Mouse (Mus musculus): ENCODE results near the gene Fxn. TPM values are rescaled to one million over a fixed set of nuclear protein-coding genes. Genes with fewer than 3 reads are reported as not detected.

The Fxn gene
- polyA plus RNA-seq, 1 experiment from 2014 or later = 22.1 TPM

DNA sequence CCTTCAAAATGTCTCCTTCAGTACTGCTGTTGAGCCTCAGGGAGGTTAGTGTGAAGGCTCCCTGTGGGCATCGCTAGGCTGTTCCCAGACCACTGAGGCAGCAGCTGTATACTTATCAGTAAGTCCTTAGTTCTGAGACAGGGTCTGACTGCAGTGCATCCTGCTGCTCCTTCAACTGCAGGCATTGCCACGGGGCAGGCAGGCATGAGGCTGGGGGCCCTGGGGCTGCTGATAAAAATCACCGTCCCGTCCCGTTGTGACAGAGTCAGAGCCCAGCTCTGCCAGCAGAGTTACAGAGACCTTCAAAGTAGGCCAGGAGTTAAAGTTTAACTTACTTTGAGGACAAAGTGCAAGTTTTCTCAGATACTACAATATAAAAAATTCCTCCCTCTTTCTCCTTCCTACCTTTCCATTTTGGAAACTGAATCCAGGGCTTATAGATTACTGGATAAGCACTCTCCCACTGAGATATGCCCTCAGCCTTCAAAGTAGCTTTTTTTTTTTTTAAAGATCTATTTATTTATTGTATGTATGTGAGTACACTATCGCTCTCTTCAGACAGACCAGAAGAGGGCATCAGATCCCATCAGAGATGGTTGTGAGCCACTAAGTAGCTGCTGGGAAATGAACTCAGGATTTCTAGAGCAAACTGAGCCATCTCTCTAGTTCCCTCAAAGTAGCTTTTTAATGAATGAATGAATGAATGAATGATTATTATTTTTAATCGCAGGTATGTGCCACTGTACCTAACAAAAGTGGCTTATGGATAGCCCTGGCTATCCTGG lies 14.2 kb downstream of the Fxn start:
- DNase-seq (ENCODE audit: low spot score) = no peak
- 68% methylated on average over 7 of the region's 7 CpGs for WGBS

DNA sequence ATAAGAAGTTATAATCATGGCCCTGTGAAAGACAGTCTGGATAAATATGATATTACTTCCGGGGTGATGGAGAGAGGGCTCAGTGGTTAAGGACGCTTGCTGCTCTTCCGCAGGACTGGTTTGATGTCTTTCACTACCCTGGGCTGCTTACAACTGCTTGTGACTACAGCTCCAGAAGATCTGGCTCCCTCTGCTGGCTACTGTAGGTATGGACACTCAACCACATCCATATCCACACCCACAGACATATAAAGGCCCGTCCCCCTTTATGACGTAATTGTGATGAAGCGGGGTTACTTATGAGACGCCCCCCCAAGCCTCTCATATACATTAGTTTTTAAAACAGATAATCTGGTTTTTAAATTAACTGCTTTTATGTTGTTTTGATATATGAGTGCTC lies 15.4 kb downstream of the Fxn start:
- H3K36me3 ChIP-seq (ENCODE audit: insufficient read depth, low read length) = no peaks in the 10 kb centered on the region
- ATAC-seq (peak; percentile 91), DNase-seq (ENCODE audit: low spot score) (peak; percentile 90)

More for the DNA sequence above, 14.2 kb downstream of the Fxn start:
- H3K9ac ChIP-seq (replicated peaks; ENCODE audit: low read depth) = no peak overlapping the region
- H3K27me3 ChIP-seq (replicated peaks; ENCODE audit: insufficient read depth, low read length) = no peaks in the 10 kb centered on the region
- no peak overlapping the region for H3K27ac ChIP-seq (ENCODE audit: low read length)
- no peaks in the 10 kb centered on the region for H3K9me3 ChIP-seq (ENCODE audit: low read length)
- H3K36me3 ChIP-seq (ENCODE audit: insufficient read depth, low read length) = no peaks in the 10 kb centered on the region
- no peaks in the 10 kb centered on the region for H3K4me1 ChIP-seq (ENCODE audit: insufficient read depth, low read depth, low read length)
- ATAC-seq = no peak
- TF ChIP-seq CTCF (IDR thresholded peaks at IDR 0.05) = peak; percentile 18; the same call in 1 of the 2 replicates
- TF ChIP-seq EP300 (IDR thresholded peaks at IDR 0.05) = no peak
- H3K4me3 ChIP-seq (ENCODE audit: low read depth, low read length) = no peak overlapping the region
- no peak overlapping the region for H3K4me2 ChIP-seq (replicated peaks; ENCODE audit: low read depth, low read length)

DNA sequence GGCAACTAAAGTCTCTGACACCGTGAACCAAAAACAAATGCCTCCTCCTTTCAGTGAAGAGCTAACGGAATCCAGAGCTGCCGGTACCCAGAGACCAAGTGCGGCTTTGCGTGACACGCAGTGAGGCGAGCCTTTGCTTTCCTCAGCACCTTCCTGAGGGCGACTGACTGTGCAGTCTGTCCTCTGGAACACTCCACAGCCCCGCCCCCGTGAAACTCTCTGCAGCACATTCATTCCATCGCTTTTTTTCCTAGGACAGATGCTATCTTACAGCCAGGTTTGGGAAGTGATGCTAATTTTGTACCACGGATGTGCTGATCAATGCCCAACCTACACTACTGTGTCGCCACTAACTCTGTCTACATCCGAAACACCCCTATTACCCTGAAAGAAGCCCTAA lies 17.7 kb downstream of the Fxn start:
- TF ChIP-seq EP300 (IDR thresholded peaks at IDR 0.05) = no peak
- no peak for TF ChIP-seq CTCF (IDR thresholded peaks at IDR 0.05)
- Histone ChIP-seq H3K9me3 (ENCODE audit: low read length) (no peaks in the 10 kb centered on the region), H3K4me2 (replicated peaks; ENCODE audit: low read depth, low read length) (no peak overlapping the region), H3K9ac (replicated peaks; ENCODE audit: low read depth) (no peak overlapping the region), H3K4me3 (ENCODE audit: low read depth, low read length) (no peak overlapping the region), H3K27me3 (replicated peaks; ENCODE audit: insufficient read depth, low read length) (no peaks in the 10 kb centered on the region), H3K36me3 (ENCODE audit: insufficient read depth, low read length) (no peaks in the 10 kb centered on the region), H3K27ac (ENCODE audit: low read length) (no peak overlapping the region), H3K4me1 (ENCODE audit: insufficient read depth, low read depth, low read length) (peaks cover 12% of the 10 kb centered on the region; the same call in 1 of the 2 replicates)
- WGBS = 89% methylated on average over 14 of the region's 14 CpGs
- DNase-seq (ENCODE audit: low spot score) (no peak), ATAC-seq (no peak)

More for the DNA sequence above, 15.4 kb downstream of the Fxn start:
- 28% methylated on average over 7 of the region's 7 CpGs for WGBS
- no peak overlapping the region for H3K9ac ChIP-seq (replicated peaks; ENCODE audit: low read depth)
- H3K4me1 ChIP-seq (ENCODE audit: insufficient read depth, low read depth, low read length) = no peaks in the 10 kb centered on the region
- H3K4me2 ChIP-seq (replicated peaks; ENCODE audit: low read depth, low read length) = no peak overlapping the region
- no peaks in the 10 kb centered on the region for H3K9me3 ChIP-seq (ENCODE audit: low read length)
- no peak overlapping the region for H3K27ac ChIP-seq (ENCODE audit: low read length)
- TF ChIP-seq CTCF (IDR thresholded peaks at IDR 0.05) = peak; percentile 92
- no peak for TF ChIP-seq EP300 (IDR thresholded peaks at IDR 0.05)
- no peak overlapping the region for H3K4me3 ChIP-seq (ENCODE audit: low read depth, low read length)
- H3K27me3 ChIP-seq (replicated peaks; ENCODE audit: insufficient read depth, low read length) = no peaks in the 10 kb centered on the region

DNA sequence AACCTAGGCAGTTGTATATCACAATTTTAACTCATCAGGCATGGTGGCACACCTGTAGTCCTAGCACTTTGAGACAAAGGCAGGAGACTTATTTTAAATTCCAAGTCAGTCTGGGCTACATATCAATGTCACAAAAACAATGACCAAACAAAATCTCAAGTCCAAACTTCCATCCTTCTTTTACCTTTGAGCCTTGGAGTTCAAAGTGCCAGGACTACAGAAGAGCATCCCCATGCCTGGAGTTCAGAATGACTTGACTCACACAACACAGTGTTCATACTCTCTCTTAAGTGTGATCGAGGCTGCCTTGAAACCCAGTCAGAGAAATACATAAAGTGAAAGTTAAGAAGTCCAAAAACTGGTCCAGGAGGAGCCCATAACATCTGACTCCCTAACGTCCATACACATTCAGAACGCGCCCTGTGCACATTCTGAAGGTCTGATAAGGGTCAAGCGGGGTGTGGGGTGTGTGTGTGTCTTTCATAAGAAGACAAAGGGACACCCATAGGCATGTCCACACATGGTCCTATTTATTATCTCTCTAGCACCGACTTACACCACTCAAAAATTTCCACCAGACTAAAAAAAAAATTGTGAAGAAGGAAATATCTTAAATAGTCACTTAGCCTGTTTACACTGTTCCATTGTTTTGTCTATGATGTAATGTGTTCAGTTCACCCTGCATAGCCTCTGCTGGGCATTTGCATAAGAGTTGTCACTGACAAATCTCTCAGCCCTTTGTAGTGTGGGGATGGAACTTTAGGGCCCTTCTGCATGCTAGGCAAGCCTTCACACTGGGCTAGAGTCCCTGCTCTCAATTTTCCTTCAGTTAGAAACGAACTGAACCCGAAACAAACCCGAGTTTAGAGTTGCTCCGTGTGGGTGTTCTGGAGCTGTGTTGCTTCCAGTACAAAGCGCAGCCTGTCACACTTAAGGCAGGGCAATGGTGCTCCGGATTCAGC lies 20.7 kb downstream of the Fxn start:
- H3K4me2 ChIP-seq (replicated peaks; ENCODE audit: low read depth, low read length) = no peak overlapping the region
- TF ChIP-seq EP300 (IDR thresholded peaks at IDR 0.05) = peak; percentile 85
- no peak for TF ChIP-seq CTCF (IDR thresholded peaks at IDR 0.05)
- peak overlapping the region; percentile 72 for H3K27ac ChIP-seq (ENCODE audit: low read length)
- H3K4me3 ChIP-seq (ENCODE audit: low read depth, low read length) = no peak overlapping the region
- H3K9me3 ChIP-seq (ENCODE audit: low read length) = no peaks in the 10 kb centered on the region
- ATAC-seq = peak; percentile 87
- no peaks in the 10 kb centered on the region for H3K36me3 ChIP-seq (ENCODE audit: insufficient read depth, low read length)
- H3K9ac ChIP-seq (replicated peaks; ENCODE audit: low read depth) = no peak overlapping the region
- peaks cover 12% of the 10 kb centered on the region; the same call in 1 of the 2 replicates for H3K4me1 ChIP-seq (ENCODE audit: insufficient read depth, low read depth, low read length)
- peak; percentile 65 for DNase-seq (ENCODE audit: low spot score)
- no peaks in the 10 kb centered on the region for H3K27me3 ChIP-seq (replicated peaks; ENCODE audit: insufficient read depth, low read length)
- 44% methylated on average over 12 of the region's 12 CpGs for WGBS

DNA sequence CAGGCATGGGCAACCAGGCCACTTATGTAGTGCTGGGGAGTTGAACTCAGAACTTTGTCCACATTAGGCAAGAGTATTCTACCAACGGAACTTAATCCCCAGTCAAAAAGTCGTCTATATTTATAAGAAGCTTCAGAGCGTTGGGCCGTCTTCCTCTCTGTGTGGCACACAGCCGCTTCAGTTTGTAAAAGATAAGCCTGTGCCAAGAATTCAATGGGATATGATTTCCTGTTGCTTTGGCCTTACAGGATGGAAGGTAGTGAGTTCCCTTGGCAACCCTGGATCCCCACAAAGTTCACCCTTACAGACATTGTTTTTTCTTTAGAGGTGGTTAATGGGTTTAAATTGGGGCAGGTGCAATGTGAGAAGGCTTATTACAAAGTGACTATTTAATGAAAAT lies 22.0 kb downstream of the Fxn start:
- peak; percentile 78 for DNase-seq (ENCODE audit: low spot score)

DNA sequence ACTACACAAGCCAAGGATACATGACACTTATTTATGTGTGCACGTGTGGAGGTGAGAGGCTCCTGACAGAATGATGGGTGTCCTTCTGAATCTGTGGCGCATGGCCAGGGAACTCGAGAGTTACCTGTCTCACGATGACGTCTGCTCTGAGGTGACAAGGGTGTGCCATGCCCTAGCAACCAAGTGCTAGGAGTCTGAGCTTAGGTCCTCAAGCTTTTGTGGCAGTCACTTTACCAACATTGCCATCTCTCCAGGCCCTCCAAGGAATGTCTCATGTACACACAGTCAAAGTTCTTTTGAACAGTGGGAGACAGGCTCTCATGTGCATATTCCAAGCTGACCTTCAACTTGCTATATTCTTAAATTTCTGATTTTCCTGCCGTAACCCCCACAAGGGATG lies 22.4 kb downstream of the Fxn start:
- TF ChIP-seq CTCF (IDR thresholded peaks at IDR 0.05) (no peak), EP300 (IDR thresholded peaks at IDR 0.05) (no peak)
- peak overlapping the region; percentile 22 for H3K27ac ChIP-seq (ENCODE audit: low read length)
- H3K9me3 ChIP-seq (ENCODE audit: low read length) = no peaks in the 10 kb centered on the region
- H3K4me3 ChIP-seq (ENCODE audit: low read depth, low read length) = no peak overlapping the region
- WGBS = 53% methylated on average over 6 of the region's 6 CpGs
- H3K4me2 ChIP-seq (replicated peaks; ENCODE audit: low read depth, low read length) = no peak overlapping the region
- ATAC-seq (peak; percentile 67), DNase-seq (ENCODE audit: low spot score) (peak; percentile 52)
- no peaks in the 10 kb centered on the region for H3K36me3 ChIP-seq (ENCODE audit: insufficient read depth, low read length)
- H3K9ac ChIP-seq (replicated peaks; ENCODE audit: low read depth) = no peak overlapping the region
- no peaks in the 10 kb centered on the region for H3K27me3 ChIP-seq (replicated peaks; ENCODE audit: insufficient read depth, low read length)
- peaks cover 12% of the 10 kb centered on the region; the same call in 1 of the 2 replicates for H3K4me1 ChIP-seq (ENCODE audit: insufficient read depth, low read depth, low read length)

More for the DNA sequence above, 22.0 kb downstream of the Fxn start:
- 5% methylated on average over 5 of the region's 5 CpGs for WGBS
- ATAC-seq = peak; percentile 65
- H3K4me2 ChIP-seq (replicated peaks; ENCODE audit: low read depth, low read length) = no peak overlapping the region
- peak overlapping the region; percentile 22 for H3K27ac ChIP-seq (ENCODE audit: low read length)
- H3K4me1 ChIP-seq (ENCODE audit: insufficient read depth, low read depth, low read length) = peaks cover 12% of the 10 kb centered on the region; the same call in 1 of the 2 replicates
- TF ChIP-seq CTCF (IDR thresholded peaks at IDR 0.05) = no peak
- peak; percentile 88 for TF ChIP-seq EP300 (IDR thresholded peaks at IDR 0.05)
- H3K36me3 ChIP-seq (ENCODE audit: insufficient read depth, low read length) = no peaks in the 10 kb centered on the region
- H3K4me3 ChIP-seq (ENCODE audit: low read depth, low read length) = no peak overlapping the region
- H3K9me3 ChIP-seq (ENCODE audit: low read length) = no peaks in the 10 kb centered on the region
- no peak overlapping the region for H3K9ac ChIP-seq (replicated peaks; ENCODE audit: low read depth)
- H3K27me3 ChIP-seq (replicated peaks; ENCODE audit: insufficient read depth, low read length) = no peaks in the 10 kb centered on the region
